Mouse (Mus musculus): ENCODE data around the gene Cpox.

- TF ChIP-seq EP300 (optimal IDR thresholded peaks at IDR 0.05) (no peak), CTCF (IDR thresholded peaks at IDR 0.05; ENCODE audit: low read depth) (no peak)
Observed at GRCm38 (mm10) chr16:58746715-58747114, 76.6 kb downstream of the Cpox start.

Measured in stomach, postnatal 0 days (tissue).